Mouse (Mus musculus): ENCODE results near the gene Sema3b.

- TF ChIP-seq CTCF (IDR thresholded peaks at IDR 0.05; ENCODE audit: low read depth) (no peak), EP300 (IDR thresholded peaks at IDR 0.05; ENCODE audit: low read depth) (no peak)
Observed at GRCm38 (mm10) chr9:107641666-107642065, 32.6 kb upstream of the Sema3b start.
